Mouse (Mus musculus) embryonic facial prominence, embryonic 11.5 days (tissue): Measurements from ENCODE around the gene Cir1. TPM values are rescaled to one million over a fixed set of nuclear protein-coding genes. Genes with fewer than 3 reads are reported as not detected.

Source experiments
- ATAC-seq: fragments of 200-750 bp; cut with Nextera tagmentation; replicated peaks from 2 replicates; pipeline ENCODE4 v1.8.0; 2017; ENCODE audit warnings: low read depth; ENCODE audit not compliant: insufficient number of reproducible peaks, low FRiP score, low TSS enrichment
- DNase-seq: peaks from one replicate; pipeline ENCODE4 v3.0.0-alpha.2; 2015; ENCODE audit warnings: low spot score
- H3K27ac ChIP-seq: fragments of 300-500 bp; sonication (generic); replicated peaks from 2 replicates; pipeline ENCODE4 v1.5.1; 2014; ENCODE audit warnings: mild to moderate bottlenecking, low read depth, low read length, control low read depth
- H3K27me3 ChIP-seq: fragments of 300-500 bp; sonication (generic); 2 replicates; pipeline ENCODE4 v1.6.1; 2014; ENCODE audit warnings: mild to moderate bottlenecking, low read length, moderate library complexity, mixed read lengths; ENCODE audit not compliant: control insufficient read depth, insufficient read depth
- H3K36me3 ChIP-seq: fragments of 300-500 bp; sonication (generic); replicated peaks from 2 replicates; pipeline ENCODE4 v1.6.1; 2014; ENCODE audit warnings: low read depth, mild to moderate bottlenecking, low read length, moderate library complexity, mixed read lengths; ENCODE audit not compliant: control insufficient read depth, insufficient read depth
- H3K4me1 ChIP-seq: fragments of 300-500 bp; sonication (generic); 2 replicates; pipeline ENCODE4 v1.6.1; 2014; ENCODE audit warnings: low read length, mixed read lengths; ENCODE audit not compliant: control insufficient read depth, insufficient read depth
- H3K4me2 ChIP-seq: fragments of 300-500 bp; sonication (generic); 2 replicates; pipeline ENCODE4 v1.6.1; 2014; ENCODE audit warnings: low read depth, mild to moderate bottlenecking, control low read depth, low read length, moderate library complexity
- H3K4me3 ChIP-seq: fragments of 300-500 bp; sonication (generic); 2 replicates; pipeline ENCODE4 v1.5.1; 2014; ENCODE audit warnings: low read depth, low read length, control low read depth
- H3K9ac ChIP-seq: fragments of 300-500 bp; sonication (generic); replicated peaks from 2 replicates; pipeline ENCODE4 v1.6.1; 2014; ENCODE audit warnings: mild to moderate bottlenecking, control low read depth, low read length
- H3K9me3 ChIP-seq: fragments of 300-500 bp; sonication (generic); replicated peaks from 2 replicates; pipeline ENCODE4 v1.6.1; 2016; ENCODE audit warnings: mild to moderate bottlenecking, low read length, inconsistent platforms, mixed read lengths; ENCODE audit not compliant: control insufficient read depth
- WGBS: fragments of 180-500 bp; shearing (Covaris S2); extraction: QIAGEN DNeasy Blood & Tissue Kit; methylation state at CpG from one replicate; pipeline ENCODE4 v1.1.7; 2014; 5-methylcytosine and 5-hydroxymethylcytosine counted together
- polyA plus RNA-seq: library from polyadenylated mRNA; unstranded; fragments of >200 nt; fragmentation: Nextera tagmentation; extraction: Ambion mirVana; gene quantifications from 2 replicates; pipeline ENCODE4 v1.2.1, GENCODE M21; 2014

Cir1 gene
- polyA plus RNA-seq, 1 experiment from 2014 or later: 26.8 TPM

GRCm38 (mm10) chr2:73269666-73270065 lies 42.8 kb downstream of the Cir1 start:
- H3K27ac ChIP-seq: no peak overlapping the region
- H3K4me3 ChIP-seq: no peak overlapping the region
- H3K9ac ChIP-seq: no peak overlapping the region
- peak; percentile 28 for DNase-seq
- H3K9me3 ChIP-seq: no peaks in the 10 kb centered on the region
- peaks cover 71% of the 10 kb centered on the region for H3K27me3 ChIP-seq
- no peaks in the 10 kb centered on the region for H3K36me3 ChIP-seq
- peaks cover 9% of the 10 kb centered on the region; the same call in 1 of the 2 replicates for H3K4me1 ChIP-seq
- ATAC-seq: no peak
- H3K4me2 ChIP-seq: no peak overlapping the region
- WGBS: 0% methylated on average over 16 of the region's 17 CpGs

GRCm38 (mm10) chr2:73268836-73269395 lies 43.6 kb downstream of the Cir1 start:
- Histone ChIP-seq H3K27ac (no peak overlapping the region), H3K4me1 (peaks cover 7% of the 10 kb centered on the region; the same call in 1 of the 2 replicates), H3K9me3 (no peaks in the 10 kb centered on the region), H3K4me2 (no peak overlapping the region), H3K36me3 (no peaks in the 10 kb centered on the region), H3K9ac (no peak overlapping the region), H3K27me3 (peaks cover 70% of the 10 kb centered on the region), H3K4me3 (no peak overlapping the region)
- ATAC-seq (no peak), DNase-seq (peak; percentile 35)
- WGBS: 6% methylated on average over 8 of the region's 8 CpGs

- WGBS: under 1% methylated on average over 12 of the region's 12 CpGs
- Histone ChIP-seq H3K4me3 (no peak overlapping the region), H3K9me3 (no peaks in the 10 kb centered on the region), H3K27me3 (peaks cover 67% of the 10 kb centered on the region), H3K4me1 (peaks cover 7% of the 10 kb centered on the region; the same call in 1 of the 2 replicates), H3K4me2 (no peak overlapping the region), H3K36me3 (no peaks in the 10 kb centered on the region), H3K9ac (no peak overlapping the region), H3K27ac (no peak overlapping the region)
- ATAC-seq (no peak), DNase-seq (peak; percentile 26)
These were observed 44.2 kb downstream of the Cir1 start for GRCm38 (mm10) chr2:73268281-73268680.

DNA sequence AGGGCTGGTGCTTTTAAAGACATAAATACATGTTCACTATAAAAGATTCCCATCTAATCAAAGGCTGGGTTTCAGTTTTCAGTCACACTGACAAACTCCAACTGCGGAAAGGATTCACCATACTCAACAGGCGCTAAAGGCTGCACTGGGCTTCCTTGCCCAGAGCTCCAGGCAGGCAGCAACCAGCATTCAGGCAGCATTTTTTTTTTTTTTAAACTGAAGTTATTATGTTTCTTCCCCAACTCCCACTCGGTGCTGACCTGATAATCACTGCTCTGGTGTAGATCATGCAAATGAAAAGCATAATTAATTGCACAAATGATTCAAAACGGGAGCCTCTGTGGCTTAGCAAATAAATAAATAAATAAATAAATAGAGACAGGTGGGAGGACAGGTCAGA lies 44.7 kb downstream of the Cir1 start:
- WGBS: under 1% methylated on average over 4 of the region's 4 CpGs
- no peak overlapping the region for H3K4me3 ChIP-seq
- peaks cover 3% of the 10 kb centered on the region; the same call in 1 of the 2 replicates for H3K4me1 ChIP-seq
- H3K27ac ChIP-seq: no peak overlapping the region
- no peak overlapping the region for H3K4me2 ChIP-seq
- ATAC-seq (no peak), DNase-seq (peak; percentile 15)
- no peaks in the 10 kb centered on the region for H3K36me3 ChIP-seq
- H3K9me3 ChIP-seq: no peaks in the 10 kb centered on the region
- H3K27me3 ChIP-seq: peaks cover 67% of the 10 kb centered on the region
- H3K9ac ChIP-seq: no peak overlapping the region

DNA sequence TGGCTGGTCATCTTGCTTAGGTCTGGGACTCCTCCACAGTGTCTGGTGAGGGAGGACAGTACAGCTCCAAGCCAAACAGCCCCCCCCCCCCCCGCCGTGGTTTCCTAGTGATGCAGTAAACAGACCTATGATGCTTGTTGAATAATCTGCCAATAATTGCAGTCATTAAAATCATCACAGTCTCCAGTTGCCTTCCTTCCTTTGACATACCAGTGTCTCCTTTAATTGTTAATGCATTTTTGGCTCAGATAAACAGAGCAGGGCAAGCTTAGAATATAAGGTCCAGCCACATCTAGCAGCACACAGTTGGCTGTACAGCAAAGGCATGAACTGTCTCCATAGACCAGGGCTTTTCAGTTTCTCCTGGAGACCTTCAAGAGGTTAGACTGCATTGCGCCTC lies 45.3 kb downstream of the Cir1 start:
- DNase-seq (no peak), ATAC-seq (no peak)
- H3K27ac ChIP-seq: no peak overlapping the region
- H3K36me3 ChIP-seq: no peaks in the 10 kb centered on the region
- H3K27me3 ChIP-seq: peaks cover 65% of the 10 kb centered on the region
- WGBS: 11% methylated on average over 3 of the region's 3 CpGs
- H3K9ac ChIP-seq: no peak overlapping the region
- H3K9me3 ChIP-seq: no peaks in the 10 kb centered on the region
- H3K4me2 ChIP-seq: no peak overlapping the region
- H3K4me1 ChIP-seq: peaks cover 2% of the 10 kb centered on the region; the same call in 1 of the 2 replicates
- H3K4me3 ChIP-seq: no peak overlapping the region

- peaks cover 63% of the 10 kb centered on the region for H3K27me3 ChIP-seq
- ATAC-seq (no peak), DNase-seq (no peak)
- H3K36me3 ChIP-seq: no peaks in the 10 kb centered on the region
- H3K4me3 ChIP-seq: no peak overlapping the region
- no peak overlapping the region for H3K4me2 ChIP-seq
- H3K9ac ChIP-seq: no peak overlapping the region
- H3K4me1 ChIP-seq: peaks cover 2% of the 10 kb centered on the region; the same call in 1 of the 2 replicates
- WGBS: 32% methylated on average over 1 of the region's 1 CpGs
- H3K9me3 ChIP-seq: no peaks in the 10 kb centered on the region
- no peak overlapping the region for H3K27ac ChIP-seq
These were observed 45.9 kb downstream of the Cir1 start for GRCm38 (mm10) chr2:73266623-73267022.

DNA sequence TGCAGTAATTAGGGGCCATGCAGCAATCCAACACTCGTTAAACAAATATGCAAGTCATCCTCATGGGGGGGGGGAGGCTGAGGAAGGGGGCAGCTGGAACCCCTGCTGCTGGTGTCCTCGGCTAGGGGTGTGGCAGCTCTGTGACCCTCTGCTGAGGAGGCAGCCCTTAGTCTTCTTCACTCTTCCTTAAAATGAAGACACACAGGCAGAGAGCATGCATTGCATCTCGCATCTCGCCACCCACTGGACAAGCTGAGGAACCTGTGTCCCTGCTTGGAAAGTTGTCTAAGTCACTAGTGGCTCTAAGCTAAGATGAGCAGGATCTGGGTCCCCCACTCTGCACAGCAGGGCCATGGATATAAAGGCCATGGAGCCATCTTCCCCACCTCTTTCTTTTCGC lies 46.5 kb downstream of the Cir1 start:
- no peak overlapping the region for H3K4me3 ChIP-seq
- no peak overlapping the region for H3K9ac ChIP-seq
- no peaks in the 10 kb centered on the region for H3K36me3 ChIP-seq
- no peaks in the 10 kb centered on the region for H3K9me3 ChIP-seq
- DNase-seq: no peak
- ATAC-seq: no peak
- WGBS: 3% methylated on average over 5 of the region's 5 CpGs
- no peak overlapping the region for H3K27ac ChIP-seq
- no peak overlapping the region for H3K4me2 ChIP-seq
- peaks cover 2% of the 10 kb centered on the region; the same call in 1 of the 2 replicates for H3K4me1 ChIP-seq
- peaks cover 56% of the 10 kb centered on the region for H3K27me3 ChIP-seq

DNA sequence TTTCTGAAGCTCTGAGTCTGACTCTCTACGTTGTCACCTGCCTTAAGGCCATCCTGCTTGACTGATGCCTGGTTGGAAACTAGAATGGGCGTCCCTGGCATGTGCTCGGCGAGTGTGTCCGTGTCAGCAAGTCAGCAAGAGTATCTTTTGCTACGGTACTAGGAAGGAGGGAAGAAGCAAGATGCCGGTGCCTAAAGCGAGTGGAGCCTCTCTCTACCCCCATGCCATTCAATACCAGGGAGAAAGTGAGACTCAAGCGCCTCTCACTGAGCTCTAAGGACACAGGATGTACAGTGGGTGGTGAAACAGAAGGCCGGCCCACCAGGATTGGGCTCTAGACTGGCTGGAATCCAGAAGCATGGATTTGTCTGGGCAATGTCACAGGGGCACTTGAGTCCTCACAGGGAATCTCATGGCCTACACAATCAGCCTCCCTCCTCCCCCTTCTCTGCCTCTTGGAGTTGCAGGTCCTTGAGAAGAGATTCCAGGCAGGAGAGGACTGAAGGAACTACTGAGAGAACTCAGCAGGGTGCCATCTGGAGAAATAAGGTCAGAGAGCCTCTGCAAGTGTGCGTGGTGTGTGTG lies 47.8 kb downstream of the Cir1 start:
- H3K4me3 ChIP-seq: peak overlapping the region; percentile 44; the same call in 1 of the 2 replicates
- peak; percentile 14 for DNase-seq

More for the DNA sequence above, 47.8 kb downstream of the Cir1 start:
- no peak overlapping the region for H3K27ac ChIP-seq
- peaks cover 2% of the 10 kb centered on the region; the same call in 1 of the 2 replicates for H3K4me1 ChIP-seq
- H3K4me2 ChIP-seq: peak overlapping the region; percentile 84; the same call in 1 of the 2 replicates
- 4% methylated on average over 11 of the region's 11 CpGs for WGBS
- H3K36me3 ChIP-seq: no peaks in the 10 kb centered on the region
- H3K27me3 ChIP-seq: peaks cover 46% of the 10 kb centered on the region
- no peak overlapping the region for H3K9ac ChIP-seq
- ATAC-seq: no peak
- H3K9me3 ChIP-seq: no peaks in the 10 kb centered on the region
